ENCODE assay signal across 8 mouse cellular contexts in genomic region chr12:59382812-59383211, GRCm38 (mm10).
A peak's percentile ranks its signal among the peaks of the same experiment; 100 is the strongest.
DNase-seq lines count a peak whose midpoint lies in the region; ATAC-seq and TF ChIP-seq lines count a peak whose summit lies in the region.

No protein-coding gene starts in this region.

- no peaks in the 10 kb centered on the region for H3K4me1 ChIP-seq in forebrain, embryonic 12.5 days

- no peaks in the 10 kb centered on the region for H3K36me3 ChIP-seq in forebrain, embryonic 12.5 days (replicated peaks)

- no peak overlapping the region for H3K4me2 ChIP-seq in forebrain, embryonic 12.5 days

- no peak for DNase-seq in gastrocnemius, adult 2 months
- DNase-seq in gastrocnemius, postnatal 36 days = no peak
- DNase-seq in A20 (ENCODE audit: low read depth, low spot score) = peak; percentile 61
- DNase-seq in brain, adult 2 months (ENCODE audit: low read depth, low spot score) = peak; percentile 75
- DNase-seq in layer of hippocampus, adult 9-10 months (ENCODE audit: low spot score) = peak; percentile 43
- peak; percentile 66 for DNase-seq in mesoderm, embryonic 11.5 days (ENCODE audit: low read depth, low spot score)
- DNase-seq in natural killer cell, adult 2 months (ENCODE audit: low spot score in 2 of 2) = no peak

- intact Hi-C loops in gastrocnemius, adult 2 months (cut with DNase I) = no loop called here
- intact Hi-C loops in gastrocnemius, postnatal 36 days (cut with DNase I) = no loop called here

- H3K27ac ChIP-seq in gastrocnemius, adult 2 months = no peak overlapping the region
- H3K27ac ChIP-seq in forebrain, embryonic 12.5 days = no peak overlapping the region

- no peaks in the 10 kb centered on the region for H3K9me3 ChIP-seq in forebrain, embryonic 12.5 days

- no peak overlapping the region for H3K9ac ChIP-seq in forebrain, embryonic 12.5 days

- WGBS in forebrain, embryonic 12.5 days = 30% methylated on average over 3 of the region's 3 CpGs

- H3K27me3 ChIP-seq in forebrain, embryonic 12.5 days = no peaks in the 10 kb centered on the region

- ATAC-seq in forebrain, embryonic 12.5 days (ENCODE audit: low FRiP score) = peak; percentile 69; the same call in 1 of the 2 replicates

- TF ChIP-seq CTCF in gastrocnemius, adult 2 months (IDR thresholded peaks at IDR 0.05) = peak; percentile 72

- H3K4me3 ChIP-seq in gastrocnemius, adult 2 months = no peak overlapping the region
- H3K4me3 ChIP-seq in forebrain, embryonic 12.5 days (replicated peaks) = no peak overlapping the region

Comparison
In these comparisons a context has a peak if more than half of its experiments do, and no peak if none do; other contexts are left out.
1. DNase-seq: peak in A20 (single experiment), brain, adult 2 months (single experiment), layer of hippocampus, adult 9-10 months (single experiment) and mesoderm, embryonic 11.5 days (single experiment); none in gastrocnemius, adult 2 months (single experiment), gastrocnemius, postnatal 36 days (0 of 2) and natural killer cell, adult 2 months (0 of 2).